Mouse (Mus musculus) kidney, adult 2 months (tissue): ENCODE measurements around the gene Gadd45g.

Experiments used
- CTCF ChIP-seq: fragments of 200-500 bp; conservative IDR thresholded peaks from 2 replicates; pipeline ENCODE4 v1.5.1; 2011; ENCODE audit warnings: low read depth, mild to moderate bottlenecking, control low read depth, low read length, moderate library complexity, mixed read lengths; ENCODE audit not compliant: insufficient read depth, insufficient read length
- POLR2A ChIP-seq: fragments of 200-500 bp; IDR thresholded peaks from one replicate; pipeline ENCODE4 v1.6.1; 2011; ENCODE audit warnings: low read depth, low read length, control low read depth

DNA sequence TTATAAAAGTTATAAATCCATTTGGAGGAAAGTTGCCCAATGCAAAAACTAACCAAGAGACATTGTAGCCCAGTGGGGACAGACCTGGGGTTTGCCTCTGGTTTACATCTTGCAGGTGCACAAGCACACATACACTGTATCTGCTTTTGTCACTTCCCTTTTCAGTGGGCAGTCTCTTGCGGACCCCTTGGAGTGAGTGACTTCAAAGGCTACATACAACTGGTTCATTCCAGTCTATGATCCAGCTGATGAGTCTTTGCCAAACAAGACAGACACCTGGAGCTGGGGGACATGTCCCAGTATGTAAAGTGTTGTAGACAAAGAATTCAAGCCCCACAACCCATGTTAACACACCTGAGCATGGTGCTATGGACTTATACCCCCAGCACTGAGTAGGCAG, 4.1 kb downstream of the Gadd45g start:
- TF ChIP-seq CTCF (no peak), POLR2A (no peak)
